Mouse (Mus musculus): ENCODE data around the gene Serinc4.
"Not testable (repeated sequence)": the region's sequence is repeated elsewhere in the genome, so short reads cannot be mapped to it uniquely, and the experiment has no call there.

DNA sequence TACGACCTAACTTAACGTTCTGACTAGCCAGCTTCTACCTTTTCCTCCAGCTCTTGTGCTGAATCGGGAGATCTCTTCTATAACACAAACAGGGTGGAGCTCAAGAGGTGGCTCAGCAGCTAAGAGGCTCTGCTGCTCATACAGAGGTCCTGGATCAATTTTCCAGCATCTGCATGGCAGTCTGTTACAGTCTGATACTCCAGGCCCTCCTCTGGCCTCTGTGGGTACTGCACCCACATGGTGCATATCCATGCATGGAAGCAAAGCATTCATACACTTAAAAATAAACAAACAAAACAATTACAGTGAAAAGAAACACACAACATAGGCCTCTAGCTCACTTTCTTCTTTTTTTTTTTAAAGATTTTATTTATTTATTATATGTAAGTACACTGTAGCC, 16.2 kb upstream of the Serinc4 start:
- not testable (repeated sequence) for TF ChIP-seq CTCF (IDR thresholded peaks at IDR 0.05; ENCODE audit: control insufficient read depth, insufficient read depth, insufficient replicate concordance, low read depth, low read length); POLR2A (IDR thresholded peaks at IDR 0.05; ENCODE audit: control insufficient read depth, low read depth, low read length)

Measured in testis, adult 2 months (tissue).